Mouse (Mus musculus) induced T-regulatory cell, adult 2 months (primary cell): ENCODE measurements at regions not wholly inside any gene's neighbourhood (a gene's known extent, or its start where the extent isn't known, plus 50 kb on each side); places are given as distances from the start of the nearest gene placed in this dataset.

ENCODE experiments used
- DNase-seq: peaks from one replicate; pipeline ENCODE4 v3.0.0-alpha.2; 2012; ENCODE audit warnings: low read depth

- no peak for DNase-seq
Observed at GRCm38 (mm10) chr13:41694749-41695419, 89.2 kb downstream of the Tmem170b start.

- no peak for DNase-seq
Observed at GRCm38 (mm10) chr13:41696767-41697445, 91.2 kb downstream of the Tmem170b start.

- no peak for DNase-seq
Observed at GRCm38 (mm10) chr13:41701345-41701744, 95.6 kb downstream of the Tmem170b start.

- no peak for DNase-seq
Observed at GRCm38 (mm10) chr13:41701829-41702231, 96.1 kb downstream of the Tmem170b start.

- DNase-seq, result no peak
Observed at GRCm38 (mm10) chr13:41703196-41703595, 97.5 kb downstream of the Tmem170b start.

- DNase-seq, result no peak
Observed at GRCm38 (mm10) chr13:41703618-41704017, 97.9 kb downstream of the Tmem170b start.

- no peak for DNase-seq
Observed at GRCm38 (mm10) chr13:41704806-41705205, 99.1 kb downstream of the Tmem170b start.

GRCm38 (mm10) chr13:41705636-41706035 lies 99.9 kb downstream of the Tmem170b start:
- DNase-seq, result no peak

- no peak for DNase-seq
Observed at GRCm38 (mm10) chr13:41707811-41708210, 102.1 kb downstream of the Tmem170b start.

GRCm38 (mm10) chr13:41709071-41709470 lies 103.4 kb downstream of the Tmem170b start:
- DNase-seq, result no peak

GRCm38 (mm10) chr13:41709475-41710227 lies 103.9 kb downstream of the Tmem170b start:
- peak; percentile 82 for DNase-seq

- no peak for DNase-seq
Observed at GRCm38 (mm10) chr13:41712616-41713015, 106.9 kb downstream of the Tmem170b start.
